ENCODE assay signal across 9 mouse cellular contexts in genomic region chr9:91364127-91364970, GRCm38 (mm10). TPM values are rescaled to one million over a fixed set of nuclear protein-coding genes. Genes with fewer than 3 reads are reported as not detected.
DNase-seq lines count a peak whose midpoint lies in the region; ATAC-seq and TF ChIP-seq lines count a peak whose summit lies in the region.
"Had no signal": no experiment of that assay in that cellular context is flagged by ENCODE, and none has a peak within 500 bp of the region (broad histone marks: within the 10 kb centered on the region; RNA-seq: fewer than 3 reads in every experiment).

No protein-coding gene starts in this region.

- DNase-seq in lung, postnatal 14 days: no peak
- DNase-seq in embryo, embryonic 10.5 days (ENCODE audit: low spot score): peak; percentile 64
- peak; percentile 77 for DNase-seq in intestine, embryonic 14.5 days (ENCODE audit: low spot score)
- DNase-seq in right cerebral cortex, adult 18-20 months: no peak
- no peak for DNase-seq in kidney, postnatal 36 days
- DNase-seq in adrenal gland, postnatal 4 days (ENCODE audit: low spot score in 2 of 2): no peak

- H3K27me3 ChIP-seq in lung, embryonic 16.5 days (ENCODE audit: control insufficient read depth, insufficient read depth, low read depth, low read length): peaks cover 87% of the 10 kb centered on the region
- H3K27me3 ChIP-seq in intestine, embryonic 14.5 days (replicated peaks; ENCODE audit: control insufficient read depth, insufficient read depth, low read length): peaks cover 98% of the 10 kb centered on the region
- H3K27me3 ChIP-seq in myocyte (ENCODE audit: control insufficient read depth, insufficient read depth, insufficient read length): no peaks in the 10 kb centered on the region

- peak overlapping the region; percentile 45 for H3K4me2 ChIP-seq in lung, embryonic 16.5 days (ENCODE audit: low read depth, low read length)
- H3K4me2 ChIP-seq in intestine, embryonic 14.5 days (ENCODE audit: low read length): peak overlapping the region; percentile 18
- peak overlapping the region; percentile 70 for H3K4me2 ChIP-seq in myocyte (ENCODE audit: low read depth)

- H3K79me2 ChIP-seq in myocyte (ENCODE audit: control insufficient read depth, insufficient read depth): peaks cover 16% of the 10 kb centered on the region

- TF ChIP-seq POLR2A in myocyte (IDR thresholded peaks at IDR 0.05; ENCODE audit: insufficient read length, low read depth): peak; percentile 57

- 1% methylated on average over 77 of the region's 77 CpGs for WGBS in lung, embryonic 16.5 days
- WGBS in intestine, embryonic 14.5 days: under 1% methylated on average over 77 of the region's 77 CpGs

- peak overlapping the region; percentile 36 for H3K4me3 ChIP-seq in lung, embryonic 16.5 days (ENCODE audit: low read length)
- peak overlapping the region; percentile 13 for H3K4me3 ChIP-seq in intestine, embryonic 14.5 days (ENCODE audit: low read depth, low read length)
- peak overlapping the region; percentile 51 for H3K4me3 ChIP-seq in myocyte

- H3ac ChIP-seq in myocyte (ENCODE audit: control insufficient read depth, insufficient read length): peak overlapping the region; percentile 93

- peak; percentile 39 for ATAC-seq in lung, embryonic 16.5 days (ENCODE audit: low read depth)
- peak; percentile 59 for ATAC-seq in intestine, embryonic 14.5 days (replicated peaks; ENCODE audit: low FRiP score, low TSS enrichment, low read depth)

- no peaks in the 10 kb centered on the region for H3K9me3 ChIP-seq in lung, embryonic 16.5 days (ENCODE audit: control insufficient read depth, low read length)
- H3K9me3 ChIP-seq in intestine, embryonic 14.5 days (ENCODE audit: control insufficient read depth, low read length): no peaks in the 10 kb centered on the region

- no peaks in the 10 kb centered on the region for H3K36me3 ChIP-seq in lung, embryonic 16.5 days (ENCODE audit: control insufficient read depth, insufficient read depth, low read length)
- H3K36me3 ChIP-seq in intestine, embryonic 14.5 days (ENCODE audit: control insufficient read depth, insufficient read depth, low read length): no peaks in the 10 kb centered on the region
- H3K36me3 ChIP-seq in myocyte (ENCODE audit: control insufficient read depth, insufficient read depth): no peaks in the 10 kb centered on the region

- 0 out of 2 replicates have a peak overlapping the region, but pooled peaks have one; percentile 15 for H3K9ac ChIP-seq in lung, embryonic 16.5 days (ENCODE audit: low read length)
- no peak overlapping the region for H3K9ac ChIP-seq in intestine, embryonic 14.5 days (ENCODE audit: low read length)

- H3K4me1 ChIP-seq in lung, embryonic 16.5 days (replicated peaks; ENCODE audit: control insufficient read depth, insufficient read depth, low read length): peaks cover 15% of the 10 kb centered on the region; the same call in 1 of the 2 replicates
- no peaks in the 10 kb centered on the region; the same call in 1 of the 2 replicates for H3K4me1 ChIP-seq in intestine, embryonic 14.5 days (replicated peaks; ENCODE audit: control insufficient read depth, insufficient read depth, low read length)

- no peak overlapping the region for H3K27ac ChIP-seq in lung, embryonic 16.5 days (ENCODE audit: low read length)
- H3K27ac ChIP-seq in intestine, embryonic 14.5 days (ENCODE audit: low read depth): no peak overlapping the region

TF ChIP-seq in myocyte, 11 proteins besides CTCF, POLR2A, EP300 and RAD21:
- no peak for TF ChIP-seq SRF (IDR thresholded peaks at IDR 0.05; ENCODE audit: control insufficient read depth, insufficient read length, low read depth)
- no peak for TF ChIP-seq USF1 (IDR thresholded peaks at IDR 0.05; ENCODE audit: low read depth)
- TF ChIP-seq POLR2AphosphoS2 (IDR thresholded peaks at IDR 0.05; ENCODE audit: insufficient read length, low read depth): no peak
- TF ChIP-seq TCF3 (IDR thresholded peaks at IDR 0.05; ENCODE audit: insufficient read length, low read depth): no peak
- TF ChIP-seq MYOD1 (IDR thresholded peaks at IDR 0.05; ENCODE audit: control insufficient read depth in 1 of 3, insufficient read length in 2 of 3, low read depth in 2 of 3): no peak
- TF ChIP-seq TCF12 (IDR thresholded peaks at IDR 0.05; ENCODE audit: insufficient read depth, poor library complexity, severe bottlenecking): no peak
- no peak for TF ChIP-seq CEBPB (IDR thresholded peaks at IDR 0.05; ENCODE audit: insufficient read depth, poor library complexity, severe bottlenecking)
- no peak for TF ChIP-seq MAX (IDR thresholded peaks at IDR 0.05; ENCODE audit: low read depth)
- TF ChIP-seq MYOG (IDR thresholded peaks at IDR 0.05; ENCODE audit: control insufficient read depth in 1 of 3, insufficient read depth in 1 of 3, insufficient read length in 2 of 3, low read depth in 2 of 3): no peak

RNA-seq across cellular contexts. Expression of gene Zic1, which starts 1.3 kb away (rescaled TPM):
- 0.09 TPM in 1 of 2 replicates, not detected in the other for polyA plus RNA-seq in lung, embryonic 16.5 days (2015; fragmentation: Nextera tagmentation; extraction: Ambion mirVana)
- polyA plus RNA-seq in intestine, embryonic 14.5 days (2014; fragmentation: Nextera tagmentation; extraction: Ambion mirVana): not detected in 2 replicates
- polyA plus RNA-seq in myocyte (2012; fragmentation: generic; extraction: Trizol): 5.4 TPM
- 1 to 10 TPM in 1 of 2 experiments, not detected in 1; 2.2 TPM for total RNA-seq in adrenal gland, postnatal 4 days (2021)
- polyA plus RNA-seq: spleen, adult 2 months had no signal

RNA-seq across cellular contexts. Expression of gene Zic4, which starts 2.1 kb away (rescaled TPM):
- polyA plus RNA-seq in lung, embryonic 16.5 days (2015; fragmentation: Nextera tagmentation; extraction: Ambion mirVana): 0.08 TPM in 1 of 2 replicates, not detected in the other
- not detected in 2 replicates for polyA plus RNA-seq in intestine, embryonic 14.5 days (2014; fragmentation: Nextera tagmentation; extraction: Ambion mirVana)
- polyA plus RNA-seq in myocyte (2012; fragmentation: generic; extraction: Trizol): 1.3 TPM
- under 1 TPM in 1 of 2 experiments, not detected in 1; 0.56 TPM for total RNA-seq in adrenal gland, postnatal 4 days (2021)
- polyA plus RNA-seq: spleen, adult 2 months had no signal

Comparison
In these comparisons a context has a peak if more than half of its experiments do, and no peak if none do; other contexts are left out.
1. H3K4me2 ChIP-seq: peak in every context shown above with its lines; median percentile 70 in myocyte; 45 in lung, embryonic 16.5 days; 18 in intestine, embryonic 14.5 days.
2. DNase-seq: peak in embryo, embryonic 10.5 days (single experiment) and intestine, embryonic 14.5 days (single experiment); none in lung, postnatal 14 days (single experiment), right cerebral cortex, adult 18-20 months (single experiment), kidney, postnatal 36 days (0 of 2) and adrenal gland, postnatal 4 days (0 of 2).
3. Peak in every context shown above with its lines, with median percentiles within 50 percentile points of each other: H3K4me3 ChIP-seq.